Mouse (Mus musculus) cerebellum, adult 18-20 months (tissue): ENCODE measurements around the gene Acap3.

Source experiments
- DNase-seq, 2 experiments: peaks; one replicate each; pipeline ENCODE4 v3.0.0; 2021

The Acap3 gene

DNA sequence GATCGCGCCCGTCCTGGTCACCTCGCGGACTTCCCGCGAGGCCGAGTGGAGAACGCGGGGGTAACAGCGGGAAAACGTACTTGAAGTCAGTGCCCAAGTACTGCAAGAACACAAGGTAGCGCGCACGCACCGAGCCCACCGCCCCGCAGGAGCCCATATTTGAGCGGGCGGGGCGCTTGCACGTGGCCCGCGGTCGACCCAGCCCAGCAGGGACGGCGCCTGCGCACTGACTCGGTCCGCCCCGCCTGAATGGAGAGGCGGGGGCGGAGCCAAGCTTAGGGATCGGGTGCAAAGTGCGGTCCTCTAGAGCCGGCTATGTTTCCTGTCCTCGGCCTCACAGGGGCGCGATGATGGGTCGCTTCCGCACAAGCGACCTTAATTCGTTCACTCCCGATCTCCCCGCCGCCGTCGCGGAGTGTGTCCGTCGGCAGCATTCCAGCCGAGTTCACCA, at the start of gene Acap3, which contains the start of gene Pusl1:
Gene Acap3 (plus strand): TSS at position 272 of the 451 bp plus-strand sequence.
Gene Pusl1 (minus strand): TSS at position 231 of the 451 bp plus-strand sequence.
- peak; percentile 95 to 99 for DNase-seq

DNA sequence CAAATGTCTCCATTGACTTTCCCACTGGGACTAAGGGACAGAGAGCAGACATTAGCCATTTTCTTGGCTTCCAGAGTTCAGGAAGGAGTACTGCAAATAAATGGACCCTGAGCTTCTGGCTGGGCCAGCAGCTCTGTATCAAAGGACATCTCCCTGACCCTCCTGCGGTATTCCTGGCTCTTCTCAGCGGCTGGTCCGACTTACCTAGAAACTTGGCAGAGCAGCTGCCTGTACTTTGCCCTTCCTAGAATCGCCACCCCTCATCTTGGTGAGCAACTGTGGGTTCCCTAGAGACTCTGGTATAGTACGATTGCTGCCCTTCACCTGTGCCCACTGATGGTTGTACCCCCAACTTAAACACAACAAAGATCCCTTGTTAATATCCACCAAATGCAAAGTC, 48.4 kb upstream of the Acap3 start:
- DNase-seq = no peak

DNA sequence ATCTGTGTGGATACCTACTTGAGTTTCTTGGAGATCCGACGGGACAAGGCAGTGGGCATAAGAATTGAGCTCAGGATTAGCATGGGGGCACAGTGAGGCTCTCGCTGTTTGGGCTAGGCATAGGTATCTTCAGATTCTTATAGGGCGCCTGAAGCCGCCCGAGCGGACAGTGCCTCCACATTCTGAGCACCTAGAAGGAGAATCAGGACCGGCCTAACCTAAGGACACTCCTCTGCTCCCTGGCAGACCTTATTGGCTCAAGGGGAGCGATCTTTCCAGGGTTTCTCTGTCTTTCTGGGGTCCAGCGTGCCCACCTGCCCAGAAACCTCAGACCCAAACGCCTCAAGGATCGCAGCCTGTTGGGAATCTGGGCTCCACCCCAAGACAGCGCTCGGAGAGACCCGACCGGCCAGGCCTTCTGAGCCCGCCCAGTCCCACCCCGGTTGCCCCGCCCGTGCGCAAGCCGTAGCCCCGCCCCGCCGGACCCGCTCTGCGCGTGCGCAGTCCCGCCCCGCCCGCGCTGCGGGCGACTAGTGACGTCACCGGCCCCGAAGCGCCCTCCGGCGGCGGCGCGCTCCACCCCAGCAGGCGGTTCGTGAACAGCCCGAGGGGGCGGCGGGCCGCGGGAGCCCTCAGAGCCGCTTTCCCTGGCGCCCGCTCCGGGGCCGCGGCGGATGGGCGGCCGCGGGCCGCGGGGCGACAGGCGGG, 44.6 kb upstream of the Acap3 start, which contains the start of gene Dvl1:
Gene Dvl1 (plus strand): TSS at position 532 of the 708 bp plus-strand sequence.
- peak; percentile 88 to 98 for DNase-seq

DNA sequence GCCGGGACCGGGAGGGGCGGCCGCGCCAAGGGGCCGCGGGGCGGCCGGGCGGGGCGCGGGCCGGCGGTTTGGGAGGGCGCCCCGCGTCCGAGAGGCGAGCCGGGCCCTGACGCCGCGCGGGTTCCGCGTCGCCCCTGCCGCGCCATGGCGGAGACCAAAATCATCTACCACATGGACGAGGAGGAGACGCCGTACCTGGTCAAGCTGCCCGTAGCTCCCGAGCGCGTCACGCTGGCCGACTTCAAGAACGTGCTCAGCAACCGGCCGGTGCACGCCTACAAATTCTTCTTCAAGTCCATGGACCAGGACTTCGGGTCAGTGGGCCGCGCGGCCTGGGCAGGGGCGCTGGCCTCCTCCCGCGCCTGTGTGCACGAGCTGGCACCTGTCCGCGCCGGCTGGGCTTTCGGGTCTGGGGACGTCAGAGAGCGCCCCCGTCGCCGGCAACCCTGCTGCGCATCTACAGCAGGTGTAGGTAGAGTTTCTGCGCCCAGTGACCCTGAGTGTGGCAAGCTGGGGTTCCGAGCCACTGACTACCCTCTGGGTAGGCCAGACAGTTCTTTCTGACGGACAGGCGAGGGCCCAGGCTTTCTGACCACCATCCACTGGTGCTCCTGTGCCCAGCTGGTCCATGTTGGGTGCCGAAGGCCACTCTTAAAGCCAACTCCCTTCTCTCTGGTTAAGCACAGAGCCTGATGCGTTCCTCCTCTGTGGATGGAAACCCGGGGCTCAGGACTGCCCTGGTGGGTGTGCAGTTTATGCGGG, 43.9 kb upstream of the Acap3 start:
- peak in 1 of 2 experiments; percentile 54 for DNase-seq

DNA sequence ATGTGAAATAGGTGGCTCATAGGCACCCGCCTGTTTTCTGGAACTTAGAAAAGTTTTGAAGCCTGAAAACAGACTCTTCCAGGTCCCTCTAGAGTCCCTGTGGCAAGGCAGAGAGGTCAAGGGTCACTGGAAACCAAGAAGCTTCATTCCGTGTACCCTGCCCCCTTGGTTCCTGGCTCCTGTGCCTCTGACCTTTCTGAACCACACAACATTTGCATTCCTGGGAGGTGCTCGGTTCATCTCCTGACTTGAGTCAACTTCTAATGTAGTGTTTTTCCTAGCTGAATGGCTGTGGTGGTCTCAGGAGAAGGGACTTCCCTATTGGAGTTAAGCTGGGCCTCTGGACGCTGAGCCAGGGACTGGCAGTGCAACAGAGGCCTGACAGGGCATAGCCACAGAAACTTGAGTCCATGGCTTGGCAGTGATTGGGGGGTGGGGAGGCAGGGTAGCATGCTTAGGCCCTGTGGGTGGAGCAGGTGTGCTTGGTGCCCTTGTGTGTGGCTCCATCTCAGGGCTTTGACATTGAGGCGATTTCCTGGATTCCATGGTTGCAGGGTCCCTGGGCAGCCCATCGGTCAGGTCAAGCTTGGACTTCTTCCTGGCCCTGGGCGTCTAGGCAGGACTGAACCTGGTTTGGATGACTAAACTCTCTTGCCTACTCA, 43.1 kb upstream of the Acap3 start:
- DNase-seq = no peak

DNA sequence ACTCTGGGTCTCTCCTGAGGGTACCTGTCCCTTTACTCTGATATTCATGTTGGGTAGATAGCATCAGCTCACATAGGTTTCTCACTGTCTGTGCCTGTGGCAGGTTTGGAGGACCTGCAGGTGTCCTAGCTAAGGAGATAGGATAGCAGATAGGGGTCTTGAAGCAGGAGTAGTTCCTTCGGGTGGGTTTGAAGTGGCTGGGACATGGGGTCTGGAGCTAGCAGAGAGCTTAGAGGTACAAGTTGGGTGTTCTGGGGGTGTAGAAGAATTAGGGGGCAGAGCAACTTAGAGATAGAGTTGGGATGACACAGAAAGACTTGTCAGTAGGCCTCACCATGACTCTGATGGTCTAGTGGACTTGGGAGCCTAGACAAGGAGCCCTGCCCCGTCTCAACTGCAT, 42.2 kb upstream of the Acap3 start:
- no peak for DNase-seq

DNA sequence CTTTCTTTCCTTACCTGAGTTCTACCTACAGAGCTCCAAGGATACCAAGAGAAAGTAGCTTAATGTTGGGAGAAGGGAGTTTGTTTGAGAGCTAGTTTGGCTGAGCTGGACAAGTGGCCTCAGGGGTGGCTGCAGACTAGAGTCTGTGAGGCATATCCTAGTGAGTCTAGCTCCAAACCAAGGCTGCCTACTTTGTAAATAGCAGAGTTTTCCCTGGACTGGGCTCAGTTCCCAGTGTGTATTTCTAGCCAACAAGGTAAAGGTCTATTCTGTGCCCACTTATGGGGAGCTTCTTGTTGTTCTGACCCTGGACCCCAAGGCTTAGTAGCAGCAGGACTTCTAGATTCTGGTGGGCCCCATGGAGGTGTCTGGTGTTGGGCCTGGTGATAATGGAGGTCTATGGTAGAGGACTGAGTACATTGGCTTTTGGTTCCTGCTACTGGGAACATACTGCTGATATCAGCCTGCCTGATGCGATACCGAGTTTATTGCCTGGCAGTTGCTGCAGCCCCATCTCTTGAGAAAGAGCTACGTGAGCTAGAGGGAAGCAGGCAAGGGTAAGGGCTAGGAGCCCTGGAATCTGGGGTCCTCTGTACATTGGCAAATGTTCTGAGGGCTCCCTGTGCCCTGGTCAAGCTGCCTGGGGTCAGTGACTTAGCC, 41.7 kb upstream of the Acap3 start:
- peak in 1 of 2 experiments; percentile 14 for DNase-seq

DNA sequence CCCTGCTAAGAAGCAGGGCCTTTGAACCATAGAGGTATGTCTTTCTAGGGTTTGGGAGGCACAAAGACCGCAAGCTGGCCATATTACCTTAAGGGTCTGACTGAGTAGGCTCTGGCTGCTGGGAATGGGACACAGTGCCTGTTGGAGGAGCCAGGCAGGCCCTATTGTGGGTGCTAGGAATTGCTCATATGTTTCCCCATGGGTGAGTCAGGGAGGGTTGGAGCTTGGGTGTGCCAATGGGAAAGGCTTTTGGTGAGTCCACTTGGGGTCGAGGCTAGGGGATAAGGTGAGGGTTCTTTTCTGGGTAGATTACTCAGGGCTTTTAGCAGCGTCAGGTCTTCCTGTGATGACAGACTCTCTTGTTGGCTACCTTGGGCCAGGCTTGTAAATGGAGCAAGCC, 40.3 kb upstream of the Acap3 start:
- peak in 1 of 2 experiments; percentile 7 for DNase-seq

DNA sequence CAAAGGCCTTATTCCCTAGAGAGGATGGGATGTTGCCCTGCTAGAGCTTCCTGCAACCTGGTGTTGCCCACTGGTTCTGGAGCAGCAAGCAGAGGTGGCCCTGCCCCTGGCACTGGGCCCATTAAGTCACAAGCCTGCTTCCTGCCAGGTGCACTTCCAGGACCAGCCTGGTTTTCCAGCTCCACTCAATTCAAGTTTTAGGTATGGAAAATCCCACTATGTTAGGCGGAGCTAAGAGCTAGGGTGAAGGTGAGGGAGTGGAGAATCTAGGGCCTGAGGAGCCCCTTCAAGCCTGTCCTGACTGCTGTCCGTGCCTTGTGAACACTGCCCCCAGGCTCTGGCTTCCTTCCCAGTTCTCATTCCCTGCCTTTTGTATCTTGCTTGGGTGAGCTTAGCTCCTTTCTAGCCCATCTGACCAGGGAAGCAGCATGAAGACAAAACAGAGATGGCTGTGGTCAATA, 39.6 kb upstream of the Acap3 start:
- peak; percentile 59 for DNase-seq

DNA sequence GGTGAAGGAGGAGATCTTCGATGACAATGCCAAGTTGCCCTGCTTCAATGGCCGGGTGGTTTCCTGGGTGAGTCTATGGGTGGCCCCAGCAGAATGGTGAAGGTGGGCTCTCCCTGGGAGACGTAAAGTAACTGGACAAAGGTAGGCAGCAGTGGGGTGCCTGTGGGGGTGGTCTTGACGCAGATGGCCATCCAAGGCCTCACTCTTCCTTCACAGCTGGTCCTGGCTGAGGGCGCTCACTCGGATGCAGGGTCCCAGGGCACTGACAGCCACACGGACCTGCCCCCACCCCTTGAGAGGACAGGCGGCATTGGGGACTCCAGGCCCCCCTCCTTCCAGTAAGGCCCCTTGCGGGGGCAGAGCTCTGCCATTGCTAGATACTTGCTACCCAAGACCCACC, 38.2 kb upstream of the Acap3 start:
- DNase-seq = no peak

DNA sequence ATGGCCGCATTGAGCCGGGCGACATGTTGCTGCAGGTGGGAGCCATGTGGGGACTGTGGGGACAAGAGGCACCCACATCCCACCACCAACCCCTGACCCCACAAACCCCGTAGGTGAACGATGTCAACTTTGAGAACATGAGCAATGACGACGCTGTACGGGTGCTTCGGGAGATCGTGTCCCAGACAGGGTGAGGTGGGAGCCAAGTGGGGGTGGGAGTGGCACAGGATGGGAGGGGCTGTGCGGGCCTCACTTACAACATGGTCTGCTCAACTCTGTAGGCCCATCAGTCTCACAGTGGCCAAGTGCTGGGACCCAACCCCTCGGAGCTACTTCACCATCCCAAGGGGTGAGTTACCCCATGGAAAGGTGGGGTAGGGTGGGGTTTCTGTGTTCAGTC, 36.6 kb upstream of the Acap3 start:
- DNase-seq = no peak

DNA sequence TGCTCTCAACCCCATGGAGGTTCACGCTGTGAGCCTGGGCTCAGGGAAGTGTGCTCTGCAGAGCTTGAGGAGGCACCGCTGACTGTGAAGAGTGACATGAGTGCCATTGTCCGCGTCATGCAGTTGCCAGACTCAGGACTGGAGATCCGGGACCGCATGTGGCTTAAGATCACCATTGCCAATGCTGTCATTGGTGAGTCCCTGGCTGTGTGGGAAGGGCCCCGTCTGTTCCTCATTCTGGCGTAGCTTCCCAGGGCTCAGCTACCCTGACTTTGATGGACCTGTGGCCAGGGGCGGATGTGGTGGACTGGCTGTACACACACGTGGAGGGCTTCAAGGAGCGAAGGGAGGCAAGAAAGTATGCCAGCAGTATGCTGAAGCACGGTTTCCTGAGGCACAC, 35.6 kb upstream of the Acap3 start:
- peak in 1 of 2 experiments; percentile 48 for DNase-seq

DNA sequence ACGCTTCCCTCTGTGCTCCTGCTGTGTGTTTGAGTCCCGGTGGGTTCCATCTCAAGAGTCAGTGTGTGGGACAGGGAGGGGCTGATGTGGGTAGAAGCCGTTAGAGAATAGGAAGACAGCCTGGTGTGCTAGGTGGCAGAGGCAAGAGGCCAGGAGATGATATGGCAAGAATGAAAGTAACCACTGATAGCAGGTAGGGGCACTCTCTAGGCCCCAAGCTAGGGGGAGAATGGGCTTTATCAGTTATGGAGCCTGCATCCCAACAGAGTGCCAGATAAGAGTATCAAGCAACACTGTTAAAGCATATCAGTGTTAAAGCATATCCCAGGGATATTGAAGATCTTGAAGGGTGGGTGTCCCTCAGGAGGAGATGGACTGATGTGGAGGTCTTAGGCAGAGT, 34.7 kb upstream of the Acap3 start:
- no peak for DNase-seq

DNA sequence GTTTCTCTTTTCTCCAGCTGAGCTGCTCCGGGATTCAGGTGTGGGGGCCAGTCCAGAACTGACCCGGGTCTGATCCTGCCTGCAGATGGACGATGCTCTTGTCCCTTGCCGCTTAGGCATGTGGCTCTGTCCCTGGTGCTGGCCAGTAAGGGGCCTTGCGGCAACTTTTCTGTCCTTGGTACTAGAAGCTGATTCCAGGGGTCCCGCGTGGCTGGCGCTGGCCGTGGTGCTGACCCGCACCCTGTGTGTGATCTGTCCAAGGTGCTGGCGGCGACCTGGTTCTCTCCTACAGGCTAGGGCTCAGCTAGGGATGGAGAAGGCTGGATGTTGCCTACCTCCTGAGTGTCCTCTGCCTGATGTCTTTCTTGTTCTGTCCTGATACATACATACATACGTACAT, 32.3 kb upstream of the Acap3 start:
- DNase-seq = no peak

DNA sequence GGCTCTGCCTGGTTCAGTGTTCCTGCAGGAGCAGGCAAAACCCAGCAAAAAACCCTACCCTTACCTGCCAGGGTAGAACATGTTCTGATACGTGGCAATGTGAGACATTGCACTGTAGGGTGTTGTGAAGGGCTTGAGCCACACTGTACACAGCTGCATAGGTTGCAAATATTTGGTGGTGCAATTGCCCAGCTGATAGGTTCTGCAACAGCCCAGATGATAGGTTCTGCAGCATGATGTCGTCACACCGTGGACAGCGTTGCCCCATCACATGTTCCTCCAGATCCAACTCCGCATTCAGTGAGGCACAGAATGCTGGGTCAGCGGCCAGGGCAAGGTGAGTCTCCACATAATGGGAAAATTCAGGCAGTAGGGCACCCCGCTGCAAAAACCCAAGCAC, 29.8 kb upstream of the Acap3 start:
- DNase-seq = peak in 1 of 2 experiments; percentile 8

DNA sequence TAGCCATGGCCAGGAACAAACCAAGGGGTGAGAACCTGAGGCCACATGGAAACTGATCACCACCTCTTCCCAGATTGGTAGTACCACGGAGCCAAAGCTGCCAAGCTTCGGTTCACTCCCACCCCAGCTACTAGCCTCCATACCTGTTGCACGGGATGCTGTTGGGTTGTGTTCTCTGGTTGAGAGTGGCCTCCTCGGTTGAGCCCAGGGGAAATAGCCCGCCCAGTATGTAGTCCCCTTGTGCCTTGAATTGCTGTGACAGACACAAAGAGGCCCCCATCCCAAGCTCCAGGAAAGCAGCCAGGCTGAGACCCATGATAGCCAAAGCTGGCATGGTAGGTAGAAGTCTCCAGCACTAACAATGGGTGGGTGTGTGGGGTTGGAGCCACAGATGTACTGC, 28.6 kb upstream of the Acap3 start, which contains the start of gene Tas1r3:
Gene Tas1r3 (minus strand): TSS at position 362 of the 400 bp plus-strand sequence.
- no peak for DNase-seq

DNA sequence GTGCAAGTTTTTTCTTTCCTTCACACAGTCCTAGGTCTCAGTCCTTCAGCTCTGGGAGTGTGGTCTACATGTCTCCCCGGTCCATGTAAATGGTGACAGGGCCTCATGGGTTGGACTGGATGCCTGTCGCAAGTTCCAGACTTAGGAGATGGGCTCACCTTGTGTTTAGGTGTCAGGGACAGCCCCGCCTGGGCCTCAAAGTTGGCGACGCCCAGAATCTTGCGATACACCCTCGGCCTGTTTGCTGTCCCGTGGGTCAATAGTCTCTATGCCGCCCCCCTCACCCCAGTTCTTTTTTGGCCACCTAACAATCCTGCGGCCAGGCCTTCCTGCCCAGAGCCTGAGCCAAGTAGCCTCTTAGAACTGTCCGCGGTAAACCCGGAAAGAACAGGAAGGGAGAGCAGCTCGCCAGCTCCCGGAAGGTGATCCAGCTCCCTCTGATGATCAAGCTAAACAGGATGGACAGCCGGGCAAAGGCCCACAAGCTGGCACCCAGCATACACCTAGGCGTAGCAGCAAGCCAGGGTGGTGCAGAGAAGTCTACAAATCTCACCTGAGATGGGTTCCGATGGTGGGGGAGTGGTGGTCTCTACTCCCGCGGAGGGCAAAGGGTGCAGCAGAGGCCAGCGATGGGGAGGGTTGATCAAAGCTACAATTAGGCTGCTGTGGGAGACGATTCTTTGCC, 22.9 kb upstream of the Acap3 start:
- DNase-seq = no peak

DNA sequence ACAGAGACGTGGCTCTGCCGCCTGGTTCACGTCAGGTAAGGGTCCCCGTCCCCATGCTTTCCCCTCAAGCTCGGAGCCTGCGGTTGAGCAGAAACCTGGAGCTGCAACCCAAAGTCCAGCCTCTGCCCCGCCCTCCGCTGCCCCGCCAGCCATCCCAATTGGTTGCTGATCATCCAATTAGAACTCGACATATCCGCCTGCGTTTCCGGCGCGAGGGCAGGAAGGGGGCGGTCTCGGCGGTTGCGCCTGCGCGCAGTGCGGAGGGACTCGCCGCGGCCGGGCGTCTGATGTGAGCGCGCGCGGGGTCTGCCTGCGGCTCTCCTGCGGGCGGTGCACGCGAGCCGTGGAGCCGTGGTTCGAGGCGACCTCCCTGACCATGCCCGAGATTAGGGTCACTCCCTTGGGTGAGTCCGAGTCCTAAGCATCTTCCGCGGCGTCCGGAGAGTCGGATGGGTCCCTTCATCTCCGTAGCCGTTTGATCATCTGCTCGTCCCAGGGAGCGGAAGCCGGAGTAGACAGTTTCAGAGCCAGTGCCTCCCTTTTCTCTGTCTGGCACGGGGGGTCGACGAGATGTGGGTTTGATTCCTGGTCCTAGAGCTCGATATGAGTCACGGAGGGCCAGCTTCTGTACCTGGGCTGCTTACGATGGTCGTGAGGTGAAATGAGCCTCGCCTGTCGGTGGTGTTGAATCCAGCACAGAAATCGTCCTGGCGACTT, 22.1 kb upstream of the Acap3 start, which contains the start of the genes Cptp and Ints11:
Gene Cptp (minus strand): TSS at position 124 of the 717 bp plus-strand sequence.
Gene Ints11 (plus strand): TSS at position 230 of the 717 bp plus-strand sequence.
- peak; percentile 96 to 98 for DNase-seq

DNA sequence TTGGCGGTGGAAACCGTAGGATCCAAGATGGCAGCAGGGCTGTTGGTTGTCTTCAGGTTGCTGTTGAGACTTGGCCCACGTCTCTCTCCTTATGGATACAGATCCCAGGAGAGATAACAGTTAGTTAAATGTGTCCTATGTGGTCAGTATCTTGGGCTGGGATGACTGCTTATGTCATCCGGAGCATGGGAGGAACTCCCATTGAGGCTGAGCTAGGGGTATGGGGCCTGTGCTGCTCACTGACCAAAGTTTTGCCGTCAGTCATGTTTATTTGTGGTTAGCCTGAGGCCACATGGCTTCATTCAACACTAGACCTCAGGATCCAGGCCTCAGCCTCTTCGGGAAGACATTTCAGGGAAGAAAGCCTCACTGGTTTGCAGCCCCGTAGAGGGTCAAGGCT, 20.2 kb upstream of the Acap3 start:
- no peak for DNase-seq

DNA sequence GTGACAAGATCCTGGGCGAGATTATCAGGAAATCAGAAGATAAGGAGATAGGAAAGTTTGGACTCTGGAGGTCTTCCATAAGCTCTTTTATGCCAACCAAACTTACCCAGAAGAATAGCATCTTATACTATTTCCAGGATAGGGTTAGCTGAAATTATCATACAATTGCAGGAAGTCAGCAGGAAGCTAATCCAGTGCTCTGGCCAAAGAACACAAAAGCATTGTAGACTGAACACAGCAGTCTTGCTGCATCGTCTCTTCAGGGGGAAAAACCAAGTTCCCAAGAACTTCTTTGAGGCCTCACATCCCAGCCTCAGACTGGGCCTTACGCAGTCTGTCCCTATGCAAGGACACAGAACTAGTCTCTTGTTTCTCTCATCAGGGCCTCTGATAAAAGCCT, 8.0 kb upstream of the Acap3 start:
- DNase-seq = no peak

DNA sequence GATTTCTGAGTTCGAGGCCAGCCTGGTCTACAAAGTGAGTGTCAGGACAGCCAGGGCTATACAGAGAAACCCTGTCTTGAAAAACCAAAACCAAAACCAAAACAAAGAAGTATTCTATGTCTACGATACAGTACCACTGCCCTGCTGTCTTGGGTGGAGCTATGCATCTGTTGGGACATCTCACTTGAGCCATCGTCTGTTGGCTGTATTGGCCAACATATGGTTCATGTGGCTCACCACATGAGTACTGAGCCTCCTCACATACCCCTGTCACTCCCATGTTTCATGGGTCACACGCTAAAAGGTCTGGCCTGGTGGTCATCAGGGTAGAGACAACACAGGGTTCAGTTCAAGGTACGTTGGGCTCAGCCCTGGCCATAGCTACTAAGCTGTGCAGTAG, 5.3 kb upstream of the Acap3 start:
- DNase-seq = no peak
